Mouse (Mus musculus): ENCODE measurements around the gene Adarb2.

The Adarb2 gene

GRCm38 (mm10) chr13:8680470-8681129 lies 477.9 kb downstream of the Adarb2 start:
- DNase-seq (ENCODE audit: low spot score), result peak; percentile 10

GRCm38 (mm10) chr13:8691448-8691847 lies 488.8 kb downstream of the Adarb2 start:
- DNase-seq (ENCODE audit: low spot score), result no peak

GRCm38 (mm10) chr13:8692787-8693186 lies 490.1 kb downstream of the Adarb2 start:
- no peak for DNase-seq (ENCODE audit: low spot score)

DNA sequence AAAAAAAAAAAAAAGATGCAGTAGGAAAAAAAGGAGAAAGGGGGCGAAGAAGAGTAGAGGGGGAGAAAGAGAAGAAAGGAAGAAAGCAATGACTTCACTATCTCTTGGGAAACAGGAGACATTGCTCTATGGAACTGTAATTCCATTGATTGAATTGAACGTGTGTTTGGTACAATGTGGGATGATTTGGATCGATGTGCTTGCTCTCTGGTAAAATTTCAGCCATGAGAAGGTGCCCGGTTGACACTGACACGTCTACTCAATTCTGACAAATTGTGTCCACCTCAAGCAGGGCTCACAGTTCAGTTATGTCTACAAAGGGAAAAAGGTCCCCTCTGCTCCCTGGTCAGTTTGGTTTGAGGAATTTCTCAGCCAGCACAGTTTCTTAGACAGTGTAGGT lies 495.8 kb downstream of the Adarb2 start:
- no peak for DNase-seq (ENCODE audit: low spot score)

GRCm38 (mm10) chr13:8699831-8700230 lies 497.2 kb downstream of the Adarb2 start:
- DNase-seq (ENCODE audit: low spot score), result peak; percentile 6

GRCm38 (mm10) chr13:8700981-8701380 lies 498.3 kb downstream of the Adarb2 start:
- DNase-seq (ENCODE audit: low spot score), result no peak

- DNase-seq (ENCODE audit: low spot score), result no peak
These were observed 502.6 kb downstream of the Adarb2 start for GRCm38 (mm10) chr13:8705296-8705695.

DNA sequence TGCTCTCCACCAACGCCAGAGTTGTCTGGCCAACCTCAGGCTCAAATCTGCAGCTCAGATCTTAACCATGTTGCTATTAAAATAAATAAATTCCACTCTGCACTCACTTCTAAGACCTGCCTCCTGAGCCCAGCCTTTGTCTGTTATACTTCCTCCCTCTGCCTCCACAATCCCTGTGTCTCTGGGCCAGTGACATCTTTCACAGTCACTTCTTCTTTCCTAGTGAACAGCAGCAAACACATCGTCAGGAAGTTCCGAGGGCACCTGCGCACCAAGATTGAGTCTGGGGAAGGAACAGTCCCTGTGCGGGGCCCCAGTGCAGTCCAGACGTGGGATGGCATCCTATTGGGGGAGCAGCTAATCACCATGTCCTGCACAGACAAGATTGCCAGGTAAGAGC lies 510.7 kb downstream of the Adarb2 start:
- DNase-seq (ENCODE audit: low spot score), result no peak

GRCm38 (mm10) chr13:8729972-8730645 lies 527.4 kb downstream of the Adarb2 start:
- no peak for DNase-seq (ENCODE audit: low spot score)

DNA sequence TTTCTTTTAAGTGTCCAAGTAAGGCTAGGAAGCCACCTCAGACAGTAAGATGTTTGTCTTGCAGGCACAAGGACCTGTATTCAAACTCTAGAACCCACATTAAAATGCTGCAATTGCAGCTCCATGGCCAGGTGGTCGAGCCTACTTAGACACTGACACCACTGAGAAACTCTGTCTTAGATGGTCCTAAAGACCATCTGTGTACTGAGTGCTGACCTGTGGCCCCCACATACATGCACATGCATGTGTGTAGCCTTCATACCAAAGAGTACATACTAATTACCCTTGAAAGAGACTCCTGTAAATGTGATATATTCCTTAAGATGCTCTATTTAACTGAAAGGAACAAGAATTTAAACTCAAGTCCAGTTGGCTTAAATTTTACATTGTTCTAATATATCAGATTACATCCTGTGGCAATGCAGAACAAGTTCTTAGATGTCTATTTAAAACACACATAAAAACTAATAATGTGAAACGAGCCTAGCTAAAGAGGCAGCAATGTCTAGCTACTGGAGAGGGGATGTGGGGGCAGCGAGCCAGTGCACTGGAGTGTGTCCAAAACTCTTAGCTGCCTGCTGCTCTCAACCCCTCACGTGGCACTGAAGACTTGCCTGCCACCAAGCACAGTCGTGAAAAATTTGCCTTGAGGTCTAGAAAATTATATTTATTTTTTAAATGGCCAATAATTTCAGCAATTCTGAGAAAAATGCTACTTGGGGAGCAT lies 534.6 kb downstream of the Adarb2 start:
- DNase-seq (ENCODE audit: low spot score), result no peak

DNA sequence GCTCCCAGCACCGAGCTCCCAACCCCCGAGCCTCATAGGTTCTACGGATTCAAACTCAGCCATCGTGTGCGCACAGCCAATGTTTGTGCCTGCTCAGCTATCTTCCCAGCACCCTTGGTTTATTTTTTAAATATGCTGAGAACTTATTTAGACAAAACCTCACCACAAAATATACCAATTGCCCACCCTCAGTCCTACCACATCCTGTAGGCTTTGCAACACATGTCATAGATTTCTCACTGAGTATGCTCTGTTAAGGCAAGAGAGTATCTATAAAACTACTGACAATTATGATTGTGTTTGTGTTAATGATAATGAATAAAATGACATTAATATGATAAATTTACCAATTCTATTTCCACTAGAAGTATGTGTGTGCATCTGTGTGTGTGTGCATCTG lies 540.1 kb downstream of the Adarb2 start:
- no peak for DNase-seq (ENCODE audit: low spot score)

DNA sequence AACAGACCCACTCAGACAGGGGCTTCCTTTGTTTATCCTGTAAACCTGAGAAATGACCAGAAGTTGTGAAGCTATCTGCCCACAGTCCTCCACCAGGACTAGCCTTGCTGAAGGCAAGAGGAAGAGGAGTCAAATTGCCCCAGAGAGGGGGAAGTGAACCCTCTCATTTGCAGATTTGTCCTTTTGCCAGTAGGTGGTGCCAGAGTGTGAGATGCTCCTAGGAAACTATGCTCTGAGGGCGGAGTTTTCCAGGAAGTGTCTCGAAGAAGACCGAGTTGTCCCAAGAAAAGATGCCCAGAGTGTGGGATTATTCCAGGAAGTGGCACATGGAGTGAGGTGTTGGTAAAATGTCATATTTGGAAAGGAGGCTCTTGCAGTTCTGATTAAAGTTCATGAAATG lies 541.9 kb downstream of the Adarb2 start:
- DNase-seq (ENCODE audit: low spot score), result peak; percentile 18

GRCm38 (mm10) chr13:8745596-8745995 lies 542.9 kb downstream of the Adarb2 start:
- DNase-seq (ENCODE audit: low spot score), result no peak

GRCm38 (mm10) chr13:8749451-8749850 lies 546.8 kb downstream of the Adarb2 start:
- no peak for DNase-seq (ENCODE audit: low spot score)

DNA sequence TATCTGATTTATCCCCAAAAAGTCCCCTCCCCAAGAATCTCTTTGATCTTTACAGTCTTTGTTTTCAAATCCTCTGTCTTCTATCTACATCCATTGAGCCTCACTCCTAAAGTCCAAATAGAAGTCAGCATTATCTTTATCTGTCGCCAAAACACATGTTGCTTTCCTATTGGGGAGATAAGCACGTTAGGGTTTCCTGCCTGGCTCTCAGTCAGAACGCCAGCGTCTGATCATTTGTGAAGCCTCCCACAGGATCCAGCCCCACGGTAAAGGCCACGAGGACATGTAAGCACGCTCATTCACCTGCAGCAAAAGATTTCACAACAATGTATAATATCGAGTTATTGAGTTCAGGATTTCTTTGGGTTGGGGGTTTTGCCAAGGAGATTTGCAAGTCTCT lies 558.3 kb downstream of the Adarb2 start:
- DNase-seq (ENCODE audit: low spot score), result no peak

GRCm38 (mm10) chr13:8769654-8770227 lies 567.1 kb downstream of the Adarb2 start:
- no peak for DNase-seq (ENCODE audit: low spot score)

- no peak for DNase-seq (ENCODE audit: low spot score)
These were observed 568.0 kb downstream of the Adarb2 start for GRCm38 (mm10) chr13:8770616-8771015.

DNA sequence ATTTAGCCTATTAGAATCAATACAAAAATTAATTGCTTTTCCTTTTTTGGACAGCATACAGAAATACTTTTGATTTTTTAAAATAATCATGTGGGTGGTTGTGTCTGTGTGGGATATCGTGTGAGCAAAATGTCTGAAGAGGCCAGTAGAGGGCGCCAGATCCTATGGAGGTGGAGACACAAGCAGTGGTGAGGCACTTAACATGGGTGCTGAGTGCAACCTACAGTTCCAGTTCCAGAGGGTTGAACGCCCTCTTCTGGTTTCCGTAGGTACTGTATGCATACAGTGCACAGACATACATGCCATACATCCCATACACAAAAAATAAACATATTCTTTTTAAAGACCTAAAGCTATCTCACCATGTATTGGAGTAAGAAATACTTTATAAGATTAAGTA lies 577.8 kb downstream of the Adarb2 start:
- peak; percentile 42 for DNase-seq (ENCODE audit: low spot score)

- DNase-seq (ENCODE audit: low spot score), result no peak
These were observed 580.0 kb downstream of the Adarb2 start for GRCm38 (mm10) chr13:8782636-8783035.

- DNase-seq (ENCODE audit: low spot score), result no peak
These were observed 581.1 kb downstream of the Adarb2 start for GRCm38 (mm10) chr13:8783686-8784307.

- no peak for DNase-seq (ENCODE audit: low spot score)
These were observed 581.8 kb downstream of the Adarb2 start for GRCm38 (mm10) chr13:8784308-8785061.

- DNase-seq (ENCODE audit: low spot score), result peak; percentile 43
These were observed 582.5 kb downstream of the Adarb2 start for GRCm38 (mm10) chr13:8785185-8785584.
